Mouse (Mus musculus) Muller cell, postnatal 12 days (primary cell): ENCODE measurements around the gene Skil.
A peak's percentile ranks its signal among the peaks of the same experiment; 100 is the strongest.

Source experiments
- DNase-seq: peaks from one replicate; pipeline ENCODE4 v3.0.0-alpha.2; 2015; ENCODE audit errors: inconsistent ontology term

Gene Skil

GRCm38 (mm10) chr3:31083507-31084245, 11.2 kb upstream of the Skil start:
- peak; percentile 59 for DNase-seq

- DNase-seq: no peak
Observed at GRCm38 (mm10) chr3:31085000-31085399, 9.9 kb upstream of the Skil start.

GRCm38 (mm10) chr3:31088789-31089775, 5.8 kb upstream of the Skil start:
- DNase-seq: no peak

- no peak for DNase-seq
Observed at GRCm38 (mm10) chr3:31089956-31090355, 4.9 kb upstream of the Skil start.

GRCm38 (mm10) chr3:31093196-31093595, 1.7 kb upstream of the Skil start:
- DNase-seq: peak; percentile 58

- peak; percentile 86 for DNase-seq
Observed at GRCm38 (mm10) chr3:31093627-31094351, 1.1 kb upstream of the Skil start.

- no peak for DNase-seq
Observed at GRCm38 (mm10) chr3:31095179-31095490, 277 bp downstream of the Skil start.

- peak; percentile 66 for DNase-seq
Observed at GRCm38 (mm10) chr3:31095491-31096154, 765 bp downstream of the Skil start.

GRCm38 (mm10) chr3:31096155-31097101, 1.6 kb downstream of the Skil start:
- DNase-seq: no peak

GRCm38 (mm10) chr3:31097102-31097720, 2.4 kb downstream of the Skil start:
- no peak for DNase-seq

- no peak for DNase-seq
Observed at GRCm38 (mm10) chr3:31097976-31098375, 3.1 kb downstream of the Skil start.

- DNase-seq: no peak
Observed at GRCm38 (mm10) chr3:31098556-31098955, 3.7 kb downstream of the Skil start.

GRCm38 (mm10) chr3:31100026-31100425, 5.2 kb downstream of the Skil start:
- DNase-seq: no peak

GRCm38 (mm10) chr3:31100802-31101201, 5.9 kb downstream of the Skil start:
- DNase-seq: no peak

GRCm38 (mm10) chr3:31104936-31105335, 10.1 kb downstream of the Skil start:
- DNase-seq: no peak

GRCm38 (mm10) chr3:31106597-31106996, 11.7 kb downstream of the Skil start:
- DNase-seq: no peak

- no peak for DNase-seq
Observed at GRCm38 (mm10) chr3:31107674-31108073, 12.8 kb downstream of the Skil start.

GRCm38 (mm10) chr3:31109108-31109507, 14.2 kb downstream of the Skil start:
- DNase-seq: peak; percentile 39

- no peak for DNase-seq
Observed at GRCm38 (mm10) chr3:31123098-31123497, 28.2 kb downstream of the Skil start.

GRCm38 (mm10) chr3:31126303-31126702, 31.4 kb downstream of the Skil start:
- no peak for DNase-seq
